Mouse (Mus musculus): ENCODE data around the gene Hexdc. TPM values are rescaled to one million over a fixed set of nuclear protein-coding genes. Genes with fewer than 3 reads are reported as not detected.

Hexdc gene
- polyA plus RNA-seq, 1 experiment from 2014 or later: 2.2 TPM

DNA sequence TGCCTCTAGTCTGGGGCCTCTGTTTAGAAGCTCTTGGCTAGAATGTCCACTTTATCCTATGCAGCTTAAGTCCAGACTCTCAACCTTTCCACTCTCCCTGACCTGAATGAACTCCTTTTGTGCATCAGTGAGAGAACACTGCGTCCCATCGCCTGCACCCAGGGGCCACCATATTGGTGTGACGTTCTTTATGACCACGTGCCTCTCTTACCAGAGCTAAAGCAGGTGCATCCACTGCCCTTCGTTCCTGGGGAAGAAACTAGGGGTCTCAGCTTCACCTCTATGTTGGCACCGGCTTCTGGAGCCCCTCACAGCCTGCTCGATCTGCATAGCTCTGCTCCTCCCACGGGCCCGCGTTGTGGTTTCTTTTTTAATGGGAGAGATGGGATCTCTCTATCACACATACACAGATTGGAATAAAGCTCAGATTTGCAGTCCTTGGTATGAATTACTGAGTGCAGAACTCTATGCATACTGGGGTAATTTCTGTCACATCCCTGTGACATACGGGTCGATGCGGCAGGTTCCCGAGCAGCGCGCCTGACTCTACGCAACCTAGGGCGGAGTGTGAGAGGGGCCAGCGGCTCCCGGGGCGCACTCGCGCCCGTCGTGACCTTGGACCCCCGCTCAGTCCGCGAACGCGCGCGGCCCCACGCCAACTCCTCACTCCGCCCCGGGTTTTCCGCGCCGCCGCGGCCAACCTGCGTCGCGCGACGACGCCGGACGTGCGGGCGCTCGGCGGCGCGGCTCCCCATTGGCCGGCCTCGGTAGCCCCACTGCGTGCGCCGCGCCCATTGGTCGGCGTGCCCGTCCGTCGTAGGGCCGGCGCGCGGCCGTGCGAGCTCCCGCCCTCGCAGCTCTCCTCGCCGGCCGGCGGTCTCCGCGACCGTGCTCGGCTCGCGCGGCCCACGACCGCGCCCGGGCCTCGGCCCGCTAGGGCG is 55.2 kb downstream of the Hexdc start, which contains the start of gene Foxk2:
TSS of gene Foxk2 (plus strand) at position 831 of the 941 bp plus-strand sequence.
- ATAC-seq (ENCODE audit: low read depth): peak; percentile 97
- Histone ChIP-seq H3K4me3 (replicated peaks) (peak within 1 kb of the TSS; percentile 98), H3K36me3 (peaks cover 55% of the 10 kb centered on the region), H3K27me3 (no peaks in the 10 kb centered on the region), H3K9me3 (replicated peaks) (no peaks in the 10 kb centered on the region), H3K27ac (peak within 1 kb of the TSS; percentile 88), H3K9ac (peak within 1 kb of the TSS; percentile 99), H3K4me2 (peak within 1 kb of the TSS; percentile 94), H3K4me1 (replicated peaks) (peaks cover 44% of the 10 kb centered on the region)
- under 1% methylated on average over 91 of the region's 91 CpGs for WGBS (ENCODE audit: insufficient replicate concordance)
- DNase-seq: peak; percentile 87

GRCm38 (mm10) chr11:121260211-121260906 is 56.1 kb downstream of the Hexdc start:
- under 1% methylated on average over 59 of the region's 60 CpGs for WGBS (ENCODE audit: insufficient replicate concordance)
- H3K4me2 ChIP-seq: peak overlapping the region; percentile 94

DNA sequence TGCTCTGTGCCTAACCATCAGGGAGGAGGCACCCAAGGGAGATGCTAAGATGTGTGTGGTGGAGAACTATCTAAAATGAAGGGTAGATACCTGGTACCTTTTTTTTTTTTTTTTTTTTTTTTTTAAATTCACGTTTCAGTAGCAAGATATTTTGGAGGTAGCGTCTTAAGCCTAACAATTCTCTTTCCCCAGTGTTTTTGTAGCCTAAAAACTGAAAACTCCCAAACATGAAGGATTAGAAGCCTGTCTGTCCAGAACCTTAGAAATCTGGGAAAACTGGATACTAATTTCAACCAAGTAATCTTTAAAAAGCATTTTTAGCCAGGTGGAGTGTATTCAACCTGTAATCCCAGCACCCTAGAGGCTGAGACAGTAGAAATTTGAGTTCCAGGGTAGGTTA is 56.8 kb downstream of the Hexdc start:
- Histone ChIP-seq H3K27me3 (no peaks in the 10 kb centered on the region), H3K9me3 (replicated peaks) (no peaks in the 10 kb centered on the region), H3K4me1 (replicated peaks) (peaks cover 44% of the 10 kb centered on the region), H3K27ac (peak overlapping the region; percentile 83), H3K9ac (peak overlapping the region; percentile 99), H3K4me3 (replicated peaks) (peak overlapping the region; percentile 98), H3K4me2 (peak overlapping the region; percentile 94), H3K36me3 (peaks cover 50% of the 10 kb centered on the region)
- no peak for DNase-seq
- 43% methylated on average over 2 of the region's 2 CpGs for WGBS (ENCODE audit: insufficient replicate concordance)
- ATAC-seq (ENCODE audit: low read depth): no peak

More at GRCm38 (mm10) chr11:121260211-121260906, 56.1 kb downstream of the Hexdc start:
- H3K4me3 ChIP-seq (replicated peaks): peak overlapping the region; percentile 98
- peak; percentile 31 for DNase-seq
- H3K4me1 ChIP-seq (replicated peaks): peaks cover 44% of the 10 kb centered on the region
- H3K36me3 ChIP-seq: peaks cover 53% of the 10 kb centered on the region
- H3K27me3 ChIP-seq: no peaks in the 10 kb centered on the region
- peak; percentile 39 for ATAC-seq (ENCODE audit: low read depth)
- peak overlapping the region; percentile 99 for H3K9ac ChIP-seq
- no peaks in the 10 kb centered on the region for H3K9me3 ChIP-seq (replicated peaks)
- H3K27ac ChIP-seq: peak overlapping the region; percentile 83

Other genes starting within 250 kb of the Hexdc start
- gene Csnk1d, start 213.1 kb upstream of the Hexdc start, polyA plus RNA-seq (2015; fragmentation: Nextera tagmentation; extraction: Ambion mirVana): 36.8 and 46.3 TPM in 2 replicates
- 0.39 and 0.53 TPM in 2 replicates for gene Cd7, start 165.0 kb upstream of the Hexdc start, polyA plus RNA-seq (2015; fragmentation: Nextera tagmentation; extraction: Ambion mirVana)
- 0.09 and 0.33 TPM in 2 replicates for gene Sectm1b, start 140.9 kb upstream of the Hexdc start, polyA plus RNA-seq (2015; fragmentation: Nextera tagmentation; extraction: Ambion mirVana)
- 0.76 and 1.2 TPM in 2 replicates for gene Sectm1a, start 123.2 kb upstream of the Hexdc start, polyA plus RNA-seq (2015; fragmentation: Nextera tagmentation; extraction: Ambion mirVana)
- 0.08 and 0.12 TPM in 2 replicates for gene Tex19.2, start 85.8 kb upstream of the Hexdc start, polyA plus RNA-seq (2015; fragmentation: Nextera tagmentation; extraction: Ambion mirVana)
- 0.09 and 0.19 TPM in 2 replicates for gene Tex19.1, start 58.3 kb upstream of the Hexdc start, polyA plus RNA-seq (2015; fragmentation: Nextera tagmentation; extraction: Ambion mirVana)
- not detected in 2 replicates for gene Uts2r, start 44.2 kb upstream of the Hexdc start, polyA plus RNA-seq (2015; fragmentation: Nextera tagmentation; extraction: Ambion mirVana)
- 14.7 and 14.9 TPM in 2 replicates for gene Ogfod3, start 278 bp downstream of the Hexdc start, polyA plus RNA-seq (2015; fragmentation: Nextera tagmentation; extraction: Ambion mirVana)
- 20.0 and 21.0 TPM in 2 replicates for gene Cybc1, start 24.9 kb downstream of the Hexdc start, polyA plus RNA-seq (2015; fragmentation: Nextera tagmentation; extraction: Ambion mirVana)
- 101 and 117 TPM in 2 replicates for gene Narf, start 32.8 kb downstream of the Hexdc start, polyA plus RNA-seq (2015; fragmentation: Nextera tagmentation; extraction: Ambion mirVana)
- gene Foxk2, start 55.6 kb downstream of the Hexdc start, polyA plus RNA-seq (2015; fragmentation: Nextera tagmentation; extraction: Ambion mirVana): 3.4 and 3.9 TPM in 2 replicates
- 21.8 and 23.2 TPM in 2 replicates for gene Wdr45b, start 150.0 kb downstream of the Hexdc start, polyA plus RNA-seq (2015; fragmentation: Nextera tagmentation; extraction: Ambion mirVana)
- 0.82 and 0.88 TPM in 2 replicates for gene Rab40b, start 183.8 kb downstream of the Hexdc start, polyA plus RNA-seq (2015; fragmentation: Nextera tagmentation; extraction: Ambion mirVana)
- gene Fn3krp, start 217.0 kb downstream of the Hexdc start, polyA plus RNA-seq (2015; fragmentation: Nextera tagmentation; extraction: Ambion mirVana): 27.6 and 31.4 TPM in 2 replicates
- gene Fn3k, start 230.5 kb downstream of the Hexdc start, polyA plus RNA-seq (2015; fragmentation: Nextera tagmentation; extraction: Ambion mirVana): 40.6 and 42.7 TPM in 2 replicates
- gene Tbcd, start 247.5 kb downstream of the Hexdc start, polyA plus RNA-seq (2015; fragmentation: Nextera tagmentation; extraction: Ambion mirVana): 22.2 and 23.0 TPM in 2 replicates